Mouse (Mus musculus) myocyte (in vitro differentiated cells): ENCODE data around the gene AC192777.2.
"Not testable (repeated sequence)": the region's sequence is repeated elsewhere in the genome, so short reads cannot be mapped to it uniquely, and the experiment has no call there.

Experiments
- CEBPB ChIP-seq: IDR thresholded peaks from 2 replicates; pipeline ENCODE4 v1.6.1; 2011; ENCODE audit warnings: mild to moderate bottlenecking, moderate library complexity; ENCODE audit not compliant: poor library complexity, insufficient read depth, severe bottlenecking
- E2F4 ChIP-seq: IDR thresholded peaks from one replicate; pipeline ENCODE4 v1.6.1; 2011; ENCODE audit warnings: mild to moderate bottlenecking, control low read depth, moderate library complexity; ENCODE audit not compliant: insufficient read depth
- MAX ChIP-seq: IDR thresholded peaks from one replicate; pipeline ENCODE4 v1.6.1; 2011; ENCODE audit warnings: low read depth, mild to moderate bottlenecking, control low read depth
- MYOG ChIP-seq, 3 experiments: IDR thresholded peaks; one replicate each; pipeline ENCODE4 v1.6.1; 2011; ENCODE audit warnings: control low read depth in 2 of 3, low read depth in 2 of 3, mild to moderate bottlenecking in 2 of 3; ENCODE audit not compliant: insufficient read length in 2 of 3, control insufficient read depth in 1 of 3, insufficient read depth in 1 of 3
- POLR2A ChIP-seq: IDR thresholded peaks from one replicate; pipeline ENCODE4 v1.6.1; 2011; ENCODE audit warnings: low read depth, mild to moderate bottlenecking, control low read depth, moderate library complexity; ENCODE audit not compliant: insufficient read length
- POLR2AphosphoS2 ChIP-seq: IDR thresholded peaks from one replicate; pipeline ENCODE4 v1.6.1; 2011; ENCODE audit warnings: low read depth, control low read depth; ENCODE audit not compliant: insufficient read length
- REST ChIP-seq: IDR thresholded peaks from one replicate; pipeline ENCODE4 v1.6.1; 2011; ENCODE audit warnings: mild to moderate bottlenecking, control low read depth, moderate library complexity; ENCODE audit not compliant: insufficient read depth, insufficient read length
- TCF12 ChIP-seq: IDR thresholded peaks from one replicate; pipeline ENCODE4 v1.6.1; 2011; ENCODE audit warnings: mild to moderate bottlenecking, control low read depth; ENCODE audit not compliant: poor library complexity, insufficient read depth, severe bottlenecking
- USF1 ChIP-seq: IDR thresholded peaks from one replicate; pipeline ENCODE4 v1.6.1; 2011; ENCODE audit warnings: low read depth, mild to moderate bottlenecking, control low read depth, moderate library complexity

GRCm38 (mm10) chr17:40095150-40095549 lies at the start of gene AC192777.2:
- not testable (repeated sequence) for TF ChIP-seq E2F4; POLR2A; REST; MYOG (IDR thresholded peaks at IDR 0.05; ENCODE audit: control insufficient read depth in 1 of 3, insufficient read depth in 1 of 3, insufficient read length in 2 of 3, low read depth in 2 of 3); USF1; POLR2AphosphoS2; CEBPB; TCF12; MAX
